Mouse (Mus musculus): ENCODE measurements at regions not wholly inside any gene's neighbourhood (a gene's known extent, or its start where the extent isn't known, plus 50 kb on each side); places are given as distances from the start of the nearest gene placed in this dataset.

DNA sequence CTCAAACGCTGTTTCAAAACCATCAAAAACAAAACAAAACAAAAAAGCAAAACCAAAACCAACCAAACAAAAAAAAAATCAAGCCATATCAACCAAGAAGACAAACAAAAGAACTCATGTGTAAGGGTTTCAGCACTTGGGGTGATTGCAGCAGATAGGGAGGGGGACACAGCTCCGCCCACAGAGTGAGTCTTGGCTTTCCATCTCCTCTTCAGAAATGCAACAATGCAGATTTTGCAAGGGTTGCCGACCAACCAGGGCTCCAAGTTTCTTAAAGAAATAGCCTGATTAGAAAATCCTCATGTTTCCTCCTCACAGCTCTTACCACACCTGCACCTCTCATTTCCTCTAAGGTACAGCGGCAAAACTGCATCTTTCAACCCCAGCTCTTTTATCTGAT lies 107.0 kb upstream of the Sp8 start:
- DNase-seq (ENCODE audit: low spot score) (no peak), ATAC-seq (ENCODE audit: extremely low read depth, insufficient number of reproducible peaks, low FRiP score, poor library complexity, severe bottlenecking) (no peak)
- H3K36me3 ChIP-seq (replicated peaks) = no peaks in the 10 kb centered on the region

DNA sequence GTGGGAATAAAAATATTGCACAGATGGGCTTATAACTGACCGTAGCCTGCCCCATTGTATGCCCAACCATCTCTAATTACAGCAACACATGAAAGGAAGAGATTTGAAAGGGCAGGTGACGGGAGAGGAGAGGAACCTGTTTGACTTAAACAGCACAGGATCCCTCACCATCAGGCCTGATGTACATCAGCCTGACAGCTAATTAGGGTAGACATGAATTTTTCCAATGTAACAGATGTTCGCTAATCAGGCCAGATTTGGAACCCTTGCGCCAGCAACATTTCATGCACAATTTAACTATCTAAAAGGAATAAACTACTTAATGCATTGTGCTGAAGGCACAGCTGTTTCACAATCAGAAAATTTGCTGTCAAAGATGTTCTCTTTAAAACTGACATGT lies 120.2 kb upstream of the Sp8 start:
- TF ChIP-seq GATA2 (IDR thresholded peaks at IDR 0.05; ENCODE audit: borderline replicate concordance, low read depth, low read length) (no peak), GATA1 (IDR thresholded peaks at IDR 0.05; ENCODE audit: borderline replicate concordance, low read length) (no peak), POLR2AphosphoS5 (IDR thresholded peaks at IDR 0.05; ENCODE audit: insufficient replicate concordance, low read depth, low read length) (no peak), CTCF (IDR thresholded peaks at IDR 0.05; ENCODE audit: low read depth, low read length) (no peak), TAL1 (conservative IDR thresholded peaks at IDR 0.05; ENCODE audit: low read depth, low read length) (no peak)
- Histone ChIP-seq H3K4me3 (ENCODE audit: low read depth, low read length) (no peak overlapping the region), H3K36me3 (replicated peaks) (no peaks in the 10 kb centered on the region), H3K9me3 (replicated peaks) (no peaks in the 10 kb centered on the region), H3K27me3 (ENCODE audit: insufficient read depth, low read length) (no peaks in the 10 kb centered on the region), H3K4me1 (ENCODE audit: insufficient read depth, low read depth, low read length) (no peaks in the 10 kb centered on the region)
- DNase-seq (ENCODE audit: low spot score) (no peak), ATAC-seq (ENCODE audit: extremely low read depth, insufficient number of reproducible peaks, low FRiP score, poor library complexity, severe bottlenecking) (no peak)

More for the DNA sequence above, 107.0 kb upstream of the Sp8 start:
- no peaks in the 10 kb centered on the region for H3K4me1 ChIP-seq (ENCODE audit: insufficient read depth, low read depth, low read length)
- TF ChIP-seq TAL1 (conservative IDR thresholded peaks at IDR 0.05; ENCODE audit: low read depth, low read length) = no peak
- TF ChIP-seq CTCF (IDR thresholded peaks at IDR 0.05; ENCODE audit: low read depth, low read length) = no peak
- no peak for TF ChIP-seq GATA1 (IDR thresholded peaks at IDR 0.05; ENCODE audit: borderline replicate concordance, low read length)
- TF ChIP-seq POLR2AphosphoS5 (IDR thresholded peaks at IDR 0.05; ENCODE audit: insufficient replicate concordance, low read depth, low read length) = no peak
- TF ChIP-seq GATA2 (IDR thresholded peaks at IDR 0.05; ENCODE audit: borderline replicate concordance, low read depth, low read length) = no peak
- no peaks in the 10 kb centered on the region for H3K9me3 ChIP-seq (replicated peaks)
- no peak overlapping the region for H3K4me3 ChIP-seq (ENCODE audit: low read depth, low read length)
- no peaks in the 10 kb centered on the region for H3K27me3 ChIP-seq (ENCODE audit: insufficient read depth, low read length)

DNA sequence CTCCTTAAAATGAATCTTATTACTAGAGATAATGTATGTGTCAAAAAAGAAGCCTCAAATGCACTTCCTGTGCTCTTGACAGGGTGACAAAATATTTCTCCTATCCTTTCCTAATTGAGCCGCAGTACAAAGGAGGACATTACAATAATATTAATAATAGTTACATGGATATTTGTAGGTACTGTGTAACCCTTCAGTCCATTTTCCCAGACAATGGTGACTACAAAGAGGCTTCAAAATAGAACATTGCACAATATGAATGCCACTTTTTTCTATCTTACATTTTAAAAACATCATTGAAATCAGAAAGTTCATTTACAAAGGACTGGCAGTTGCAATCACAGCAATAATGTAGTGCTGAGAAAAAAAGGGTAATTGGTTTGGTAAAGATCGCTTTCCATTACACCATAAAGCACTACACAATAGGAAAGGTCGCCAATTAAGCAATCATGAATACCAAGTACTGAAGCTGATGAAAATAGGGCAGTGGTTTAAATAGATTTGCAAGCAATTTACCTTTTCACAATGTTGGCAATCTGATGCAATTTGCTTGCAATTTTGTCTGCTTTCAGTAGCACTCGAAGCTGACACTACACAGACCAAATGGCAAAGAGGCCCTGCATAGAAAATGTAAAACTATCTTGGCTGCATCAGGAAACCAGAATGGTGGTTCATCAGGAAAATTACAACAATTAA lies 126.1 kb upstream of the Sp8 start:
- no peaks in the 10 kb centered on the region for H3K4me1 ChIP-seq (ENCODE audit: insufficient read depth, low read depth, low read length)
- H3K4me3 ChIP-seq (ENCODE audit: low read depth, low read length) = no peak overlapping the region
- no peaks in the 10 kb centered on the region for H3K9me3 ChIP-seq (replicated peaks)
- DNase-seq (ENCODE audit: low spot score) = no peak
- no peaks in the 10 kb centered on the region for H3K27me3 ChIP-seq (ENCODE audit: insufficient read depth, low read length)
- ATAC-seq (ENCODE audit: extremely low read depth, insufficient number of reproducible peaks, low FRiP score, poor library complexity, severe bottlenecking) = no peak
- H3K36me3 ChIP-seq (replicated peaks) = no peaks in the 10 kb centered on the region
- TF ChIP-seq TAL1 (conservative IDR thresholded peaks at IDR 0.05; ENCODE audit: low read depth, low read length) = no peak
- no peak for TF ChIP-seq POLR2AphosphoS5 (IDR thresholded peaks at IDR 0.05; ENCODE audit: insufficient replicate concordance, low read depth, low read length)
- TF ChIP-seq GATA1 (IDR thresholded peaks at IDR 0.05; ENCODE audit: borderline replicate concordance, low read length) = no peak
- no peak for TF ChIP-seq GATA2 (IDR thresholded peaks at IDR 0.05; ENCODE audit: borderline replicate concordance, low read depth, low read length)
- TF ChIP-seq CTCF (IDR thresholded peaks at IDR 0.05; ENCODE audit: low read depth, low read length) = no peak

DNA sequence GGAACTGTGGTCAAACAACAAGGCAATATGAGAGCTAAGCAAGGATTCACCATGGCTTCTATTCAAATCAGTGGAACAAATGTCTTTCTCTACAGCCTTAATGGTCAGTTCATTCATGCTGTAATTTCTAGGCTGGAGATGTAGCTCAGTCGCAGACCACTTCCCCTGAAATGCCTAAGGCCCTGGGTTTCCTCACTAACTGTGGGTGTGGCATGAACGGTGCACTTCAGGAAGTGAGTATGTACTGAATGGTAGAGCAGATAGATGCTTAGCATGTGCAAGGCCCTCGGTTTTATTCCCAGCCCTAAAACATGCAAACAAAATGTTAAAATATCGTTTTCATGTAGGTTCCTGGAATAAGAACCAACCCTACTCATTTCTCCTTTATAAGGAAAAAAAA lies 129.3 kb upstream of the Sp8 start:
- ATAC-seq (ENCODE audit: extremely low read depth, insufficient number of reproducible peaks, low FRiP score, poor library complexity, severe bottlenecking) = no peak
- TF ChIP-seq POLR2AphosphoS5 (IDR thresholded peaks at IDR 0.05; ENCODE audit: insufficient replicate concordance, low read depth, low read length) (no peak), TAL1 (conservative IDR thresholded peaks at IDR 0.05; ENCODE audit: low read depth, low read length) (no peak), GATA2 (IDR thresholded peaks at IDR 0.05; ENCODE audit: borderline replicate concordance, low read depth, low read length) (no peak), GATA1 (IDR thresholded peaks at IDR 0.05; ENCODE audit: borderline replicate concordance, low read length) (no peak), CTCF (IDR thresholded peaks at IDR 0.05; ENCODE audit: low read depth, low read length) (no peak)
- Histone ChIP-seq H3K27me3 (ENCODE audit: insufficient read depth, low read length) (no peaks in the 10 kb centered on the region), H3K36me3 (replicated peaks) (no peaks in the 10 kb centered on the region), H3K4me1 (ENCODE audit: insufficient read depth, low read depth, low read length) (no peaks in the 10 kb centered on the region), H3K4me3 (ENCODE audit: low read depth, low read length) (no peak overlapping the region), H3K9me3 (replicated peaks) (no peaks in the 10 kb centered on the region)
- no peak for DNase-seq (ENCODE audit: low spot score)

DNA sequence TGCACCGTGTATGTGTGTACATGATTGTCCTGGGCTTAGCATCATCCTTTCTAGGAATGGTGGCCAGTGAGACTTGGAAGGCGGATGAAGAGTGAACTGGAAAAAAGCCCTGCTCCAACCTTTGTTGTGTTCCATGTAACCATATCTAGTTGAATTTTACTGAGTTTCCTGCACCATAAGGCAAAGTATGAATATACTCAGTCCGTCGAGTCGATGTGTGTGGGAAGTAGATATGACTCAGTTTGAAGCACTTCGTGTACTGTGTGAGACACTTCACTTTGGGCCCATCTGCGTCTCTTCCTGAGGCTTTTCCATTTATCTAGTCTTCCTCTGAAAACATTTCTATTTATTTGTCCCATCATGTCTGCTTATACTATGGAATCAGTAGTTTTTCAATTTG lies 139.5 kb upstream of the Sp8 start:
- TF ChIP-seq GATA2 (IDR thresholded peaks at IDR 0.05; ENCODE audit: borderline replicate concordance, low read depth, low read length) (no peak), CTCF (IDR thresholded peaks at IDR 0.05; ENCODE audit: low read depth, low read length) (no peak), GATA1 (IDR thresholded peaks at IDR 0.05; ENCODE audit: borderline replicate concordance, low read length) (no peak), POLR2AphosphoS5 (IDR thresholded peaks at IDR 0.05; ENCODE audit: insufficient replicate concordance, low read depth, low read length) (no peak), TAL1 (conservative IDR thresholded peaks at IDR 0.05; ENCODE audit: low read depth, low read length) (no peak)
- no peak for DNase-seq (ENCODE audit: low spot score)
- no peak; the same call in 1 of the 2 replicates for ATAC-seq (ENCODE audit: extremely low read depth, insufficient number of reproducible peaks, low FRiP score, poor library complexity, severe bottlenecking)

DNA sequence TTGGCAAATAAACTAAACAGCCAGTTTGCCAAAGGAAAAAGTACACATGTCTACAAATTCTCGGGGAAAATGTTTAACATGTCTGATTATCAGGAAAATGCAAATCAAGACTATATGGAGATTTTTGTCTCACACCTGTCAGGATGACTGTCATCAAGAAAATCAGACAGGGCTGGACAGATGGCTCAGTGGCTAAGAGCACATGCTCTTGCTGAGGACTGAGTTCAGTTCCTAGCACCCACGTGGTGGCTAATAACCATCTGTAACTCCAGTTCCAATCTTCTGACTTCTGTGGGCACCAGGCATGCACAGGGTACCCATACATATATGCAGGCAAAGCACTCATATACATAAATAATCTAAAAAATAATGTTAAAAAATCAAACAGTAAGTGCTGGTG lies 141.3 kb upstream of the Sp8 start:
- DNase-seq (ENCODE audit: low spot score) (no peak), ATAC-seq (ENCODE audit: extremely low read depth, insufficient number of reproducible peaks, low FRiP score, poor library complexity, severe bottlenecking) (no peak)
- H3K27me3 ChIP-seq (ENCODE audit: insufficient read depth, low read length) = no peaks in the 10 kb centered on the region
- TF ChIP-seq TAL1 (conservative IDR thresholded peaks at IDR 0.05; ENCODE audit: low read depth, low read length) = no peak
- no peaks in the 10 kb centered on the region for H3K9me3 ChIP-seq (replicated peaks)
- H3K36me3 ChIP-seq (replicated peaks) = no peaks in the 10 kb centered on the region
- H3K4me1 ChIP-seq (ENCODE audit: insufficient read depth, low read depth, low read length) = no peaks in the 10 kb centered on the region
- H3K4me3 ChIP-seq (ENCODE audit: low read depth, low read length) = no peak overlapping the region

More for the DNA sequence above, 139.5 kb upstream of the Sp8 start:
- H3K36me3 ChIP-seq (replicated peaks) = no peaks in the 10 kb centered on the region
- H3K4me1 ChIP-seq (ENCODE audit: insufficient read depth, low read depth, low read length) = no peaks in the 10 kb centered on the region
- H3K9me3 ChIP-seq (replicated peaks) = no peaks in the 10 kb centered on the region
- H3K27me3 ChIP-seq (ENCODE audit: insufficient read depth, low read length) = no peaks in the 10 kb centered on the region
- H3K4me3 ChIP-seq (ENCODE audit: low read depth, low read length) = no peak overlapping the region
